Mouse (Mus musculus) retina, adult 2 months (tissue): ENCODE measurements around the gene March5.
A peak's percentile ranks its signal among the peaks of the same experiment; 100 is the strongest.
"Not testable (repeated sequence)": the region's sequence is repeated elsewhere in the genome, so short reads cannot be mapped to it uniquely, and the experiment has no call there.

Experiments
- DNase-seq: peaks from one replicate; pipeline ENCODE4 v3.0.0-alpha.2; 2012; ENCODE audit warnings: low read depth, low spot score

The March5 gene

GRCm38 (mm10) chr19:37207303-37208175 is at the start of gene March5:
Gene March5 (plus strand): TSS chr19:37207543.
- DNase-seq: peak; percentile 67

DNA sequence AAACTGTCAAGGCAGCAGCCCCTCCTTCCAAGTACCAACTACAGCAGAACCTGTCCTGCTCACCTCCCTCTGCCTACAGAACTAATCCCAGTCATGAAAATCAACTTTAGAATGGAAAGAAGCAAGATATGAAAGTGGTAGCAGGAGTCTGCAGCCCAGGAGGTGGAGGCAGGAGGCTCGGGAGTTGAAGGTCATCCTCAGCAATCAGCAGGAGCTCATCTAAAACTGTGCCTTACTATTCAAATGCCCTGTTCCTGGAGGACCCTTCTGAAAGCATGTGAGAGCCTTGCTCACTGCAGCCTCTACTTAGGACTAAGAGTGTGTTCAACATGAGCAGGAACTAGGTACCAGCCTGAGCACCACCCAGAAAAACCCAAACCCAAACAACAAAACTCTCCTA is 35.2 kb upstream of the March5 start:
- no peak for DNase-seq

DNA sequence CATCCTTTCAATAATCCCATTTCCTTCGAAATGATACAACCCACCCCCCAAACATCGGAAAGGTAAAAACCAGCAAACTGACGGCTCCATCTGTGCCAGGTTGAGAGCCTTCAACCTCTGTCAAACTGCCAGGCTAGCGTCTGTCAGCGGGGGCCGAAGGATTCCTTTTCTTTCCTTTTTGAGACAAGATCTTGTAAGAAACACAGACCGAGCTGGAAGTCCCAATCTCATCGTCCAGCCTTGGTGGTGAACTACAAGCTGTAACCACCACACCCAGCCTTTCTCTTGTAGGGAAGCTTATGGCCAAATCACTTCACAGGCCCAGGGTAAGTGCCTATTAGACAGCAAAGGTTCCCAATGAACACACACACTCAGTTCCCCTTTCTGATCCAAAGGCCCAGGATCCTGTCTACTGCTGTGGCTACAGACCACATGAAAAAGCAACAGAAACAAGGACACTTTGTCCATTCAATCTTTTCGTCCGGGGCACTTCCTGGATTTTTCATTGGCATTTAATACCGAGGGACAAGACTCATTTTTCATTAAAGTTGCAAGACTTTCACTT is 34.7 kb upstream of the March5 start:
- no peak for DNase-seq

- no peak for DNase-seq
Measured at GRCm38 (mm10) chr19:37173331-37174115, 33.8 kb upstream of the March5 start.

- DNase-seq: no peak
Measured at GRCm38 (mm10) chr19:37174116-37174715, 33.1 kb upstream of the March5 start.

GRCm38 (mm10) chr19:37174716-37175435 is 32.5 kb upstream of the March5 start:
- peak; percentile 71 for DNase-seq

GRCm38 (mm10) chr19:37175436-37175805 is 31.9 kb upstream of the March5 start:
- no peak for DNase-seq

DNA sequence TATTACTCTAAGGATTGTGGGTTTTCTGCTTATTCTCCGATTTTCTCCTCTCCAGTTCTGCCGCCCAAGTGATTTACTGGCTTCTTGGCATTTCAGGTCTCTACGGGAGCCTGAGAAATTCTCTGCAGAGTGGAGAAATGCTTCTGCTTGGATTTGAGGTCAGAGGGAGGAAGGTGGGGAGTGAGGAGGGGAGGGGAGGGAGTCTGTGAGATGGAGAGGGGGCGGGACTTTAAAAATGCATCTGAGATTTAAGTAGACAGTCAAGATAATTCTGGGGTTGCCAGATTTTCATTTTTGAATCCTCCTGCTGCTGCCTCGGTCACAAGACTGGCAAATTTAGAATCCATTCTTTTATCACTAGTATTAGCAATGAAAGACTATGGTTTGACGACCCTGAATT is 31.4 kb upstream of the March5 start:
- DNase-seq: no peak

DNA sequence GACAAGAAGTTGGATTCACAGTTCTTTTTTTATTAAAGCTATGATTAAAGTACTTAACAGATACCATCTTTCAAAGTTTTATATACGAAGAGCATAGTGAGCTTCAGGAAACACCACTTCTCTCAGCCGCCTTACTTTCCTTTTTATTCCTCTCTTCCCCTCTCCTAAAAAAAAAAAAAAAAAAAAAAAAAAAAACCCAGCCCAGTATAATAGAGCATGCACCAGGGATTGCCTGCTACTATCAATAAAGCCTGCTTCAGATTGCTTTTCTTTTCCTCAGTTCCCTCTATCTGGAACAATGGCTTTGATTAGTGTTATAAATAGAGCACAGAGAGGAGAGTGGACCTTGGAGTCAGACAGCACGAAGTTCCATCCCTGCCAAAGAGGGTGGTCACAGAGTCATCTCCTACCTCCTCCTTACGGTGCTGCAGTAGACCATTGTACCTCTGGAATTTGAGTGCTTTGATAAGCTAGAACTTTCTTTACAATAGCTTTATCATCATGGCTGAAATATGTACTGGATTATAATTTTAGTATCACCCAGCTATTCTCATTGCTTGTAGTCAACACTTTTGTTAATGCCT is 30.4 kb upstream of the March5 start:
- no peak for DNase-seq

DNA sequence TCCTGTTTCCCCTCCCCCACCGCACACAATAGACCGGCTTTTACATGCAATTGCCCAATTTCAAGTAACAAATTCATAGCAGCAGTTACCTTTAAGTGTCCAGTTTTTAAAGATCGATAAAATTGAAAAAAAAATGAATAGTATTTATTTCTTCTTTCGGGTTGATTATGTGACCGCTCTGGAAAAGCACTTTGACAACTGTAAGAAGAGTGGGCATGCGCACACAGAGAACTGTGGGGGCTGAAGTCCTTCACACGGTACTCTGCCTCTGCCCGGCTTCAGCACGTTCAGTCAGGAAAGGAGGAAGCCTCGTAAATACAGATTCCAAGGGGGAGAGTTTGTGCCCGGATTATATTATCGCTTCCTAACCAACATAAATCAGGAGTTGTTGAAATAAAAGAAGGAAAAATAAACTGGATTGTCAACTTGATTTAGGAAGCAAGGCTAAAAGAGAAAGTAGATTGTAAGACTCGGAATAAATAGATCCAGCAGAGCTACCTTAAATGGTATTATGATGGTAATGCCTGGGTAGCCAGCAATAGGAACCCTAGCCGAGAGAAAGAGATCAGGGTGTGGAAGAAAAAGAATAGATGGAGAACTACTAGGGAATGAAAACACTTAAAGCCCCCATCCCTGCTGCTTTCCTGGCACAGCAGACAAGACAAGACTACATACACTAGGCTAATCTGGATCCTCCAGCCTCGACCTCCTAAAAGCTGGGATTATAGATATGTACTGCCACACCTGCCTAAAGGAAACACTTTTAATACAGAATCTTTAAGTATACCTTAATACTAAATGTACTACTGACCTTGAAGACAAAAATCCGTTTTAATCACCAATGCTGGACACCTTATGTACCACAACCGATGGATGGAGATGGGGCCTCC is 29.3 kb upstream of the March5 start:
- DNase-seq: no peak

DNA sequence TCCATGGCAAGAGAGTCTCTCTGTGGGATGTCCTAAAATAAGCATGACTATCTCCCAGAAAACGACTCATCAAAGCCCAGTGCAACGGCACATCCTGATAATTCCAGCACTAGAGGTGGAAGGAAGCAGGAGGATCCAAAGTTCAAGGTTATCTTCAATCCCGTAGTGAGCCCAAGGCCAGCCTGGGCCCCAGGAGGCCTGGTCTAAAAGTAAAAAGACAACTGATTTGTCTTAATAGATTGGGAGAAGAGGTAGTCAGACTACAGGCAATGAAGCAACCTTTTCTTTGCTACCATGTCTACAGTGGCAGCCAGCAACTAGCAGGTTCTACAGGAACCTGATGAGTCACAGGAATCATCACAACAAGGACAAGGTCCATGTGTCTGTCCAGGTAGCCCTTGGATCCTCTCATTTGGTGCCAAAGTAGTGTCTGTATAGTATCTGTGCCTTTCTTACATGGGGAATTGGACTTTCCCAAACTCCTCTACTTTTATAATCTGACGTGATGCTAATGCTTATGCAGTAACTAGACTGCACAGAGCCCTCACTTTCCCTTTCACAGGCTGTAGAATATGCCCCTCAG is 18.9 kb upstream of the March5 start:
- DNase-seq: no peak

DNA sequence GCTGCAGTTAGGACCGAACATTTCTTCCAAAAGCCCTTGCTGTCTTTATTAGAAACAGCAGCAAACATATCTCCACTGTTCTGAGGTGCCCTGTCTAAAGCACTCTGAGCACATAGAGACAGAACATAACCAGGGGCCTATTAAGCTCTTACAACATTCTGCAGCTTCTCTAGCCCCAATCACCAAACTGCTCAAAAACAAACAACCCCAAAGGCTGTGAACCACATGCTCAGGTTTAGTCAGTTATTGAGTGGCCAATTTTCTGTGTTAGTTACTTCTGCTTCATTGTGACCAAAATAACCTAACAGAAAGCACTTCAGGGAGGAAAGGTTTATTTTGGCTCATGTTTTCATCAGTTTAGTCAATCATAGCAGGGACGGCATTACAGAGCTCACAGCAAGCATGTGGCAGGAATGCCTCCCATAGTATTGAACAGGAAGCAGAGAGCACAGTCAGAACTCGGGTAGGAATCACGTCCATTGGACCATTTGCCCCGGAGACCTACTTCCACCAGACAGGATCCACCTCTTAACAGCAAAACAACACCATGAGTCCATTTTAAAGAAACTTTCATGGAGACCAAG is 14.8 kb upstream of the March5 start:
- no peak for DNase-seq

DNA sequence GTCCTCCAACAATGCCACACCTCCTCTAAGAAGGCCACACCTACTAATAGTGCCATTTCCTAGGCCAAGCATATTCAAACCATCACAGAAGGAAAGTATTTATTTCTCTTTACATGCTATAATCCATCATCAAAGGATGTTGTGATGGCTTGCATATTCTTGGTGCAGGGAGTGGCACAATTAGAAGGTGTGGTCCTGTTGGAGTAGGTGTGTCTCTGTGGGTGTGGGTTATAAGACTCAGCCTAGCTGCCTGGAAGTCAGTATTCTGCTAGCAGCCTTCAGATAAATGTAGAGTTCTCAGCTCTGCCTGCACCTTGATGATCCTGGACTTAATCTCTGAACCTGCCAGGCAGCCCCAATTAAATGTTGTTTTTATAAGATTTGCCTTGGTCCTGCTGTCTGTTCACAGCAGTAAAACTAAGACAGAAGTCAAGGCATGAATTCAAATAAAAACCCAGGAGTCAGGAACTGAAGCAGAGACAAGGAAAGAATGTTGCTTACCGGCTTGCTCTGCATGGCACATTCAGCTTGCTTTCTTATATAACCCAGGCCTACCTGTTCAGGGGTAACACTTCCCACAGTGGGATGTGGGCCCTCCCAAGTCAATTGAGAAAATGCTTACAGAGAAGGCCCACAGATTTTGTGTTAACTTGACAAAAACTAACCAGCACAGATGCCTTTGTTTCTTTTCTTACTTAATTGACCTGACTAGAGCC is 9.0 kb upstream of the March5 start:
- DNase-seq: no peak

GRCm38 (mm10) chr19:37199889-37200288 is 7.5 kb upstream of the March5 start:
- DNase-seq: no peak

DNA sequence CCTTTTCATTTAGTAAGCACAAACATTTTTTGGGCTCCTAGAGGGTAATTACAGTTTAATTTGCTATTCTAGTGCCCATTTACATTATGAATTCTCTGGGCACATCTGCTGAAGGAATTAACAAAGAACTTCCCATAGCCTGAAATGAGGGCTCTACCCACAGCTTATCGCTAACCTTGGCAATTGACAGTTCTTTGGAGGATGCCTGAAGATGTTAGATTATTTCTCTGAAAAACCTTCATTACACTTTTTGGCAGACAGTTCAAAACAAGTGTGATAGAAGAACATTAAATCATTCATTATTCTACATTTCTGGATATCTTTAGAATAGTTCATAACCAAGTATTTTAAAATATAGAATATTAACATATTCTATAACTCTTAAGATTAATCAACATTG is 4.0 kb upstream of the March5 start:
- no peak for DNase-seq

DNA sequence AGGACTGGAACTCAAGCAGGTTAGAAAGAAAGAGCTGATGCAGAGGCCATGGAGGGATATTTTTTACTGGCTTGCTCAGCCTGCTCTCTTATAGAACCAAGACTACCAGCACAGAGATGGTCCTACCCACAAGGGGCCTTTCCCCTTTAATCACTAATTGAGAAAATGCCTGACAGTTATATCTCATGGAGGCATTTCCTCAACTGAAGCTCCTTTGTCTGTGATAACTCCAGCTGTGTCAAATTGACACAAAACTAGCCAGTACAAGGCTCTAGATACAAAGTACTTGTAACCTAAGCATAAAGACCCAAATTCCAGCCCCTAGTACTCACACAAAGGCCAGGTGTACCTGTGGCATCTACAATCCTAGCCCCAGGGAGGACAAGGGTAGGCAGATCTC is 2.2 kb upstream of the March5 start:
- DNase-seq: not testable (repeated sequence)

DNA sequence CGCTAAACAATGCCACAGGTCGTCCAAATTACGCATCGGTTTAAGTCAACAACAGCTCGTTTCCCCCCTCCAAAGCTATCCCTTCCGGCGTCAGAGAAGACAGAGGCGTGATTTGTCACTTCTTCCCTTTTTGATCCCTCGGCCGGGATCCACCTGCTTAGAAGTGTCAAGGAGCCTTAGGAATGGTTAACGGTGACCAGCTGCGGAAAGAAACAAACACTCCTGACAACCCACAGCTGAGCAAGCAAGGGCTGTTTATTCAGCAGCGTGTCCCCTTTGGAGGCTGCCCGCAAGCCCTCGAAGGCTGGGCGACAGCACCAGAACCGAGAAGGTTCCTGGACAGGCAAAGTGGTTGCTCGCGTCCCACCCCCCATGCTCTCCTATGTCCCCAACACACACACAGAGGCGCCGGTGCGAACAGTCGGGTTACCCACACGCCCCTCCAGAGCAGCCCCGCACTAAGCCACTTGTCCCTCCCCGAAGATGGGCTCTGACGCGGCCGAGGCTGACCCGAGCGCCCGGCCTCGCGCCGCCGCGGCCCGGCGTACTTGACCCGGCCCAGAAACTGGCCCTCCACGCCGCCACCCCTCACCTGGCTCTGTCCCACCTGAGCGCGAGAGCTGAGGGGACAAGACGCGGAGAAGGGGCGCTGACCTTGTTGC is 571 bp upstream of the March5 start:
- DNase-seq: peak; percentile 25

GRCm38 (mm10) chr19:37208176-37208755 is 923 bp downstream of the March5 start, which contains the start of gene Cpeb3:
Gene Cpeb3 (minus strand): TSS chr19:37208601.
- no peak for DNase-seq
